Mouse (Mus musculus): ENCODE measurements around the gene Mettl7a1. TPM values are rescaled to one million over a fixed set of nuclear protein-coding genes. Genes with fewer than 3 reads are reported as not detected.
"Not testable (repeated sequence)": the region's sequence is repeated elsewhere in the genome, so short reads cannot be mapped to it uniquely, and the experiment has no call there.

The Mettl7a1 gene
- polyA plus RNA-seq, 1 experiment from 2014 or later: 4.3 TPM

GRCm38 (mm10) chr15:100324021-100324591 is 20.2 kb downstream of the Mettl7a1 start:
- Histone ChIP-seq H3K9me3 (no peaks in the 10 kb centered on the region), H3K27ac (no peak overlapping the region), H3K36me3 (no peaks in the 10 kb centered on the region), H3K9ac (replicated peaks) (no peak overlapping the region), H3K4me3 (replicated peaks) (no peak overlapping the region), H3K4me1 (replicated peaks) (0 out of 2 replicates have a peak, but pooled peaks cover 6% of the 10 kb centered on the region), H3K27me3 (no peaks in the 10 kb centered on the region), H3K4me2 (no peak overlapping the region)
- ATAC-seq (ENCODE audit: insufficient number of reproducible peaks, insufficient read depth, low FRiP score, low TSS enrichment, low read depth): no peak
- WGBS: 70% methylated on average over 12 of the region's 12 CpGs

DNA sequence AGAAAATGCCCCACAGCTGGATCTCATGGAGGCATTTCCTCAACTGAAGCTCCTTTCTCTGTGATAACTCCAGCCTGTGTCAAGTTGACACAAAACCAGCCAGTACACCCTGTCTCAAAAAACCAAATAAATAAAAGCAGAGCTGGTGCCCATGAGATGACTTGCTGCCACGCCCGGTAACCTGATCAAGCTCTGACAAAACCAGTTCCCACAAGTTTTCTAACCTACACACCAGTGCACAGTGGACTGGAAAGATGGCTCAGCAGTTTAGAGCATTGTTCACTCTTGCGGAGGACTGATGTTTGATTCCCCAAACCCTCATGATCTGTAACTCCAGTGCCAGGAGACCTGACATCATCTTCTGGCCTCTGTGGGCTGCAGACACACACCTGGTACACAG is 21.3 kb downstream of the Mettl7a1 start:
- no peak for ATAC-seq (ENCODE audit: insufficient number of reproducible peaks, insufficient read depth, low FRiP score, low TSS enrichment, low read depth)
- no peak overlapping the region for H3K4me2 ChIP-seq
- H3K4me1 ChIP-seq (replicated peaks): 0 out of 2 replicates have a peak, but pooled peaks cover 2% of the 10 kb centered on the region
- H3K27me3 ChIP-seq: no peaks in the 10 kb centered on the region
- no peak overlapping the region for H3K9ac ChIP-seq (replicated peaks)
- no peaks in the 10 kb centered on the region for H3K9me3 ChIP-seq
- H3K27ac ChIP-seq: no peak overlapping the region
- WGBS: 91% methylated on average over 3 of the region's 3 CpGs
- H3K4me3 ChIP-seq (replicated peaks): no peak overlapping the region
- no peaks in the 10 kb centered on the region for H3K36me3 ChIP-seq

DNA sequence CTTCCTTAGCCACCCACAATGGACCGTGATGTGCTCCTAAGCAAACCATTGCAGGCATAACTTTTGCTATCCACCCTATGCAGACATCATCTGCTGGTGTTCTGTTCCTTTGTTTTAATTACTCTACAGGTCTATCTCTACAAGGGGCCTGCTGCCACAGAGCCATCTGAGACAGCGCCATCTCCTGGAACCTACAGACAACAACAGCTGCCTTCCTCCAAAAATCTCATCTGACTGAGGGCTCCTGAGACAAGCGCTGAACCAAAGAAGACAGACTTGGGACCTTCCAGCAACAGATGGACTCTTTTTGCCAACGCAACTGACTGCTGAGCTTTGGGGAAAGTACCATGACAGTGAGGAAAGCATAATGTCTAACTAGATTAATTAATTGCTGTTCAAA is 24.1 kb downstream of the Mettl7a1 start:
- not testable (repeated sequence) for H3K4me2 ChIP-seq; H3K9me3 ChIP-seq; H3K4me1 ChIP-seq (replicated peaks); H3K27me3 ChIP-seq; H3K4me3 ChIP-seq (replicated peaks); H3K27ac ChIP-seq; H3K9ac ChIP-seq (replicated peaks); H3K36me3 ChIP-seq; ATAC-seq (ENCODE audit: insufficient number of reproducible peaks, insufficient read depth, low FRiP score, low TSS enrichment, low read depth)
- 68% methylated on average over 4 of the region's 4 CpGs for WGBS

DNA sequence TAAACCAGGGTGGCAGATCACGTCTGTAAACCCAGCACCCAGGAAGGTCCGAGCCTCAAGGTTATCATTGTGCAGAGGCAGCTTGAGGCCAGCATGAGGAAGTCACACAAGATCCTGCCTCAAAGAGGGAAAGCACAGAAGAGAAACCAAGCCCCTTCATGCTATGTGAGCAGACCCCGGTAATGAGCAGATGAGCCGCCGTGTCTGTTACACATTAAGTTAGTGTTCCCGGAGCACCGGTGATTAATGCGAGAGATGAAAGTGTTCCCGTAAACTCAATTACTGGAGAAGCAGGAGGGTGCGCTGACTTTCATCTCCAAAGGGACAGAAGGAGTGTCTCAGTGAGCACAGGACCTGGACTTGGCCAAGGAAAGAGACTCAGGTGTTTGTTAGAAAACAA is 25.4 kb downstream of the Mettl7a1 start:
- 12% methylated on average over 10 of the region's 10 CpGs for WGBS
- H3K4me3 ChIP-seq (replicated peaks); H3K27me3 ChIP-seq; H3K9me3 ChIP-seq; H3K4me1 ChIP-seq (replicated peaks); ATAC-seq (ENCODE audit: insufficient number of reproducible peaks, insufficient read depth, low FRiP score, low TSS enrichment, low read depth); H3K36me3 ChIP-seq; H3K4me2 ChIP-seq; H3K27ac ChIP-seq; H3K9ac ChIP-seq (replicated peaks): not testable (repeated sequence)

GRCm38 (mm10) chr15:100330739-100331138 is 26.8 kb downstream of the Mettl7a1 start:
- no peak for ATAC-seq (ENCODE audit: insufficient number of reproducible peaks, insufficient read depth, low FRiP score, low TSS enrichment, low read depth)
- Histone ChIP-seq H3K9me3 (no peaks in the 10 kb centered on the region), H3K4me3 (replicated peaks) (no peak overlapping the region), H3K4me2 (no peak overlapping the region), H3K9ac (replicated peaks) (no peak overlapping the region), H3K27me3 (no peaks in the 10 kb centered on the region), H3K36me3 (no peaks in the 10 kb centered on the region), H3K4me1 (replicated peaks) (0 out of 2 replicates have a peak, but pooled peaks cover 3% of the 10 kb centered on the region), H3K27ac (no peak overlapping the region)
- 35% methylated on average over 7 of the region's 7 CpGs for WGBS

DNA sequence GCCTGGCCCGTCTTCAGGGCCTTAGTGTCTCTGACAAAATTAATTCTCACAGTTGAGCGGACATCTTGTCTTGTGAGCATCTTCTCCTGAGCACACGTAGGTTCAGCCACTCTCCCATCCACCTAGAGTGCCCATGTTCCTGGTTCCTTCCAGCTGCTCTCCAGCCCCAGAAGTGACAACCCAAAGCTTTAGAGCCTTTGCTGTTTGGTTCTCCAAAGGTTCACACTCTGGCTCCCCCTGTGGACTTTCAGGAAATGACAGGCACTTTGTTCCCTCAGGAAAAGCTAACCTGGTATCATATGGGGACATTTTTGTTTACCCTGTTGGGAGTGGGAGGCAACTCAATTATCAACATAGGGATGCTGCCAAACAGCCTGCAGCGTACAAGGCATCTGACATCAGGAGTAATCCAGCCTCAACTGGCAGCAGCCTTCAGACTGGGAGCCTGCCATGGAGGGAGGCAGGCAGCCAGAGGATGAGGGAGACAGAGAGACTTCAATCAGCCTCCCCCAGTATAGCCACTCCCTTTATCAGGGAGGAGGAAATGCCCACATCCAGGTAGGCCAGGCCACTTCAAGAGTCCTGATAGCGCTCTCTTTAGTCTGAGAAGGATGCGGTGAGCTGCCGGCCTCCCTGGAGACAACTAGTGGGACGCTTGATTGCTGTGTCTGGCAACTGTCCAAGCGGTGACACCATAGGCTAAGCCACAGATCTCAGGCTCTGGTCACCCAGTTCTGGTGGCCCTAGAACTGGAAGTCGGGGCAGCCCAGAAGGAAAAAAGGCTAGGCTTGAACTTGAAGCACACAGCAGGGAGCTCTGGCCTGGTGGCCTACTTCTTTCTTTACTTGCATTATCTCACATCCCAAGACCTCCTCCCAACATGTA is 28.4 kb downstream of the Mettl7a1 start:
- not testable (repeated sequence) for H3K4me2 ChIP-seq; H3K27ac ChIP-seq; H3K9me3 ChIP-seq; H3K36me3 ChIP-seq; H3K4me3 ChIP-seq (replicated peaks); H3K4me1 ChIP-seq (replicated peaks); H3K27me3 ChIP-seq; ATAC-seq (ENCODE audit: insufficient number of reproducible peaks, insufficient read depth, low FRiP score, low TSS enrichment, low read depth); H3K9ac ChIP-seq (replicated peaks)
- 68% methylated on average over 3 of the region's 10 CpGs for WGBS

DNA sequence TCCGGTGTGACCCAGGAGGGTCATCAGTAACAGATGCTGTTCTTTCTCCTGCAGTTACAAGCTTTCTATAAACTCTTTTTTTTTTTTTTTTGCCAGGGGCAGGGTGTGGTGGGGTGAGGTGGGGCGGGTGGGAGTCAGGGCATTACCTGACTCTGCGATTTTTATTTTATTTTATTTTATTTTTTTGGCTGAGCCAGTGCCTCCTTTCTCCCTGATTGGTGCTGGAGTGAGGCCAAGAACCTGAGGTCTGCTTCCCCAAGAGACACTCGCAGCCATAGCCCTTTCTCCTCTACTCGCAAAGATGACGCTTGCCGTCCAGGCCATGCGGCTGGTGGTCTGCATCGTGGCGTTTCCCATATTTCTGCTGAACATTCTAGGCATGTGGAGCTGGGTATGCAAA is 30.7 kb downstream of the Mettl7a1 start, which contains the start of gene Mettl7a3:
Mettl7a3 (plus strand) TSS at position 301 of the 400 bp plus-strand sequence.
- no peak within 1 kb of the TSS for H3K4me3 ChIP-seq (replicated peaks)
- 60% methylated on average over 10 of the region's 10 CpGs for WGBS
- no peaks in the 10 kb centered on the region for H3K9me3 ChIP-seq
- 0 out of 2 replicates have a peak, but pooled peaks cover 3% of the 10 kb centered on the region for H3K4me1 ChIP-seq (replicated peaks)
- no peak within 1 kb of the TSS for H3K4me2 ChIP-seq
- H3K36me3 ChIP-seq: no peaks in the 10 kb centered on the region
- no peak within 1 kb of the TSS for H3K27ac ChIP-seq
- H3K27me3 ChIP-seq: no peaks in the 10 kb centered on the region
- H3K9ac ChIP-seq (replicated peaks): no peak within 1 kb of the TSS
- no peak for ATAC-seq (ENCODE audit: insufficient number of reproducible peaks, insufficient read depth, low FRiP score, low TSS enrichment, low read depth)

DNA sequence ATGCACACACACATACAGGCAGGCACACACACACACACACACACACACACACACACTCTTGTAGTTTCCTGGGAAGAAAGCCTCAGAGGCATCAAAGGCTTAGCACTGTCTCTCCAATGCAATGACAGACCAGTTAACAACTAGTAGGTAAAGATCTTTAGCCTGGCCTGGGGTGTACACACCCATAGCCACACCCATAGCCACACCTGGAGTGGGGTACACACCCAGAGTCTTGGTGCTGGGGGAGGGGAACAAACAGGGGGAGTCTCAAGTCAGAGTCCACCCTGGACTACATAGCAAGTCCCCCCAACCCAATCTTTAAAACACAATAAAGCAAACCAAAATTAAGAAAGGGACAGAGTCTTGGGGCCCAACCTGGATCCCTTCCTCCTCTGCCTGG is 33.4 kb downstream of the Mettl7a1 start:
- H3K27ac ChIP-seq; H3K27me3 ChIP-seq; H3K36me3 ChIP-seq; ATAC-seq (ENCODE audit: insufficient number of reproducible peaks, insufficient read depth, low FRiP score, low TSS enrichment, low read depth); H3K4me2 ChIP-seq; H3K4me3 ChIP-seq (replicated peaks); H3K9me3 ChIP-seq; H3K4me1 ChIP-seq (replicated peaks); H3K9ac ChIP-seq (replicated peaks): not testable (repeated sequence)

DNA sequence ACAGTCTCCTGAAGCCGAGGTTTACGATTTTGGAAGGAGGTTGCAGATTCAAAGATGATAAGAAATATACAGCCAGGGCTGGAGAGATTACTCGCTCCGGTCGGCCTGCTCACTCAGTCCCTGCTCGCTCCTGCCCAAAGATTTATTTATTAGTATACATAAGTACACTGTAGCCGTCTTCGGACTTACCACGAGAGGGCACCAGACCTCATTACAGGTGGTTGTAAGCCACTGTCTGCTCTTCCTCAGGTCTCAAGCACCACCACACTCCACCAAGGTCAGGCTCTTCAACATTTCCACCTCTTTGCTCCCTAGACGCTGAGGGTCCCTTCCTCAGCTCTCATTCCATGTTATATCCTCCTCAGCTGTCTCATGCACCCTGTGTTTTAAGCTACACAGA is 33.9 kb downstream of the Mettl7a1 start:
- H3K4me2 ChIP-seq; H3K9ac ChIP-seq (replicated peaks); H3K4me1 ChIP-seq (replicated peaks); H3K27ac ChIP-seq; H3K4me3 ChIP-seq (replicated peaks); H3K27me3 ChIP-seq; ATAC-seq (ENCODE audit: insufficient number of reproducible peaks, insufficient read depth, low FRiP score, low TSS enrichment, low read depth); H3K36me3 ChIP-seq; H3K9me3 ChIP-seq: not testable (repeated sequence)
- 42% methylated on average over 10 of the region's 10 CpGs for WGBS

DNA sequence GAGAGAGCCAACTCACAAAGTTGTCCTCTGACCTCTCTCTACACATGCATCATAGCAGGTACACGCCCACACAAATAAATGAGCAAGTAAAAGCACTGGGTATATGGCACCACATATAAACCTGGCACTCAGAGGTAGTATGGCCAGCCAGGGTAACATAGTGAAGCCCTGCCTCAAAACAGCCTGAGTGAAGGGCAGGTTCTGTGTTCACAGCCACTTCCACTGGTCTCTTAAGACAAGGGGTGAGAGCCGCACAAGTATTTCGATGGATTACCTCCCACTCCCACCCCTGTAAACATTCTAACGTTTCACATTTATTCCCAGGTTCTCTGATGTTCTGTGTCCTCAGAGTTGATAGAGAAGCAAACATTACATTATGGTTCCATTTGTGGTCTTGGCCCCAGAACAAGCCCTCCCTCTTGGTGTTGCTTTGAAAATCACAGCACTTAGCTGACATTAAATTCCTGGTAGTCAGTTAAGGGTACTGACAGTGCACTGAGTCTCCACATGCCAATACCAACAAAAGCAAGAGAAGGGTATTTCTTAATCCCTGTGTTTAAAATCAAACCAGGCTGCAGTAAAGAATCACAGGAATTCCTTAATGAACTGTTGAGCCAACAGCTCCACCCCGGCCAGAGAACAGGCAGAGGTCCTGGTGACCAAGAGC is 37.5 kb downstream of the Mettl7a1 start:
- ATAC-seq (ENCODE audit: insufficient number of reproducible peaks, insufficient read depth, low FRiP score, low TSS enrichment, low read depth); H3K27me3 ChIP-seq; H3K4me2 ChIP-seq; H3K4me3 ChIP-seq (replicated peaks); H3K4me1 ChIP-seq (replicated peaks); H3K27ac ChIP-seq; H3K36me3 ChIP-seq; H3K9ac ChIP-seq (replicated peaks): not testable (repeated sequence)
- H3K9me3 ChIP-seq: peaks cover 11% of the 10 kb centered on the region
- WGBS: 74% methylated on average over 4 of the region's 5 CpGs

- Histone ChIP-seq H3K9ac (replicated peaks) (no peak overlapping the region), H3K4me2 (no peak overlapping the region), H3K27me3 (no peaks in the 10 kb centered on the region; the same call in 1 of the 2 replicates), H3K36me3 (no peaks in the 10 kb centered on the region), H3K4me3 (replicated peaks) (no peak overlapping the region), H3K9me3 (peaks cover 13% of the 10 kb centered on the region), H3K27ac (no peak overlapping the region), H3K4me1 (replicated peaks) (no peaks in the 10 kb centered on the region)
- no peak for ATAC-seq (ENCODE audit: insufficient number of reproducible peaks, insufficient read depth, low FRiP score, low TSS enrichment, low read depth)
These were observed 41.5 kb downstream of the Mettl7a1 start for GRCm38 (mm10) chr15:100345484-100345883.

Data from limb, embryonic 12.5 days (tissue).